Mouse (Mus musculus): ENCODE results near the gene Ostf1.

- no peak for TF ChIP-seq CTCF (IDR thresholded peaks at IDR 0.05; ENCODE audit: control insufficient read depth, insufficient read depth, insufficient replicate concordance, low read depth, low read length)
- TF ChIP-seq POLR2A (IDR thresholded peaks at IDR 0.05; ENCODE audit: control insufficient read depth, low read depth, low read length) = no peak
Observed at GRCm38 (mm10) chr19:18646397-18646796, 14.8 kb upstream of the Ostf1 start.

Data from testis, adult 2 months (tissue).